7 mouse cellular contexts compared by ENCODE assay signal in genomic region chr7:19086042-19086441, GRCm38 (mm10). TPM values are rescaled to one million over a fixed set of nuclear protein-coding genes. Genes with fewer than 3 reads are reported as not detected.
DNase-seq lines count a peak whose midpoint lies in the region; ATAC-seq and TF ChIP-seq lines count a peak whose summit lies in the region.

No protein-coding gene starts in this region.

- WGBS in limb, embryonic 15.5 days = 11% methylated on average over 14 of the region's 14 CpGs
- 10% methylated on average over 14 of the region's 14 CpGs for WGBS in neural tube, embryonic 12.5 days

- H3K79me2 ChIP-seq in CH12.LX (replicated peaks; ENCODE audit: control insufficient read depth, extremely low read depth, insufficient read depth, poor library complexity, severe bottlenecking) = no peaks in the 10 kb centered on the region

- in situ Hi-C loops in CH12.LX (cut with MboI; ENCODE audit: low pct_ligation_motif_present, low pct_unique_long_range_greater_than_20kb, low sequenced_read_pairs) = no loop called here

- no peak overlapping the region for H3K27ac ChIP-seq in CH12.LX (ENCODE audit: insufficient read depth, low read depth)
- 0 out of 2 replicates have a peak overlapping the region, but pooled peaks have one; percentile 1 for H3K27ac ChIP-seq in limb, embryonic 15.5 days
- no peak overlapping the region for H3K27ac ChIP-seq in neural tube, embryonic 12.5 days

- peak overlapping the region; percentile 79 for H3K4me2 ChIP-seq in CH12.LX (ENCODE audit: insufficient read depth, low read depth, poor library complexity, severe bottlenecking)
- peak overlapping the region; percentile 36; the same call in 1 of the 2 replicates for H3K4me2 ChIP-seq in limb, embryonic 15.5 days
- peak overlapping the region; percentile 30; the same call in 1 of the 2 replicates for H3K4me2 ChIP-seq in neural tube, embryonic 12.5 days (replicated peaks)

- dilution Hi-C loops in CH12.LX (cut with MboI; ENCODE audit: extremely low pct_ligation_motif_present, extremely low pct_unique_long_range_greater_than_20kb, low sequenced_read_pairs) = no loop called here

- H3K9ac ChIP-seq in CH12.LX (ENCODE audit: insufficient read depth, low read depth) = no peak overlapping the region
- no peak overlapping the region for H3K9ac ChIP-seq in limb, embryonic 15.5 days
- H3K9ac ChIP-seq in neural tube, embryonic 12.5 days = no peak overlapping the region

- TF ChIP-seq POLR2A in CH12.LX (IDR thresholded peaks at IDR 0.05; ENCODE audit: low read depth, low read length) = no peak

- no peaks in the 10 kb centered on the region for H3K9me3 ChIP-seq in CH12.LX (replicated peaks; ENCODE audit: low read length)
- H3K9me3 ChIP-seq in limb, embryonic 15.5 days = no peaks in the 10 kb centered on the region
- H3K9me3 ChIP-seq in neural tube, embryonic 12.5 days = no peaks in the 10 kb centered on the region

- peak; percentile 60 for ATAC-seq in granulocyte monocyte progenitor cell, adult 5-6 weeks (replicated peaks; ENCODE audit: poor library complexity, severe bottlenecking)
- no peak for ATAC-seq in limb, embryonic 15.5 days (ENCODE audit: insufficient number of reproducible peaks, low FRiP score, low TSS enrichment, low read depth)
- no peak for ATAC-seq in neural tube, embryonic 12.5 days (ENCODE audit: low FRiP score, low read depth)

- no peak for TF ChIP-seq EP300 in CH12.LX (IDR thresholded peaks at IDR 0.05; ENCODE audit: low read length)

- no peak for TF ChIP-seq CTCF in CH12.LX (conservative IDR thresholded peaks at IDR 0.05 in 1 of 2, IDR thresholded peaks at IDR 0.05 in 1 of 2; ENCODE audit: low read depth in 2 of 2, low read length in 2 of 2)

- no peaks in the 10 kb centered on the region for H3K36me3 ChIP-seq in CH12.LX (replicated peaks in 1 of 2; ENCODE audit: control insufficient read depth in 1 of 2, insufficient read depth in 1 of 2, low read length in 1 of 2)
- H3K36me3 ChIP-seq in limb, embryonic 15.5 days = peaks cover 61% of the 10 kb centered on the region
- peaks cover 62% of the 10 kb centered on the region for H3K36me3 ChIP-seq in neural tube, embryonic 12.5 days

- no peak for TF ChIP-seq RAD21 in CH12.LX (IDR thresholded peaks at IDR 0.05; ENCODE audit: low read depth, low read length)

- DNase-seq in CH12.LX (ENCODE audit: extremely low read depth) (peak; percentile 82), R1 (ENCODE audit: low read depth, low spot score) (peak; percentile 72)
- DNase-seq in cerebellum, adult 9-10 months = no peak
- no peak for DNase-seq in T-cell, adult 2 months (ENCODE audit: low spot score)

- H3K4me1 ChIP-seq in CH12.LX (ENCODE audit: control insufficient read depth in 1 of 2, insufficient read depth in 2 of 2) = peaks cover 20 to 53% of the 10 kb centered on the region in 2 experiments
- peaks cover 55% of the 10 kb centered on the region for H3K4me1 ChIP-seq in limb, embryonic 15.5 days
- peaks cover 30% of the 10 kb centered on the region for H3K4me1 ChIP-seq in neural tube, embryonic 12.5 days

- peaks cover 85% of the 10 kb centered on the region for H3K27me3 ChIP-seq in CH12.LX (replicated peaks)
- H3K27me3 ChIP-seq in limb, embryonic 15.5 days = peaks cover 4% of the 10 kb centered on the region; the same call in 1 of the 2 replicates
- H3K27me3 ChIP-seq in neural tube, embryonic 12.5 days (replicated peaks) = peaks cover 6% of the 10 kb centered on the region

- H3K4me3 ChIP-seq in CH12.LX (replicated peaks in 1 of 3; ENCODE audit: low read depth in 2 of 3, low read length in 2 of 3, poor library complexity in 1 of 3) = no peak overlapping the region
- H3K4me3 ChIP-seq in limb, embryonic 15.5 days = peak overlapping the region; percentile 11; the same call in 1 of the 2 replicates
- no peak overlapping the region for H3K4me3 ChIP-seq in neural tube, embryonic 12.5 days

TF ChIP-seq in CH12.LX, 34 proteins besides CTCF, POLR2A, EP300 and RAD21:
- no peak for TF ChIP-seq ZKSCAN1 (IDR thresholded peaks at IDR 0.05; ENCODE audit: borderline replicate concordance, low read depth, low read length)
- TF ChIP-seq MYC (IDR thresholded peaks at IDR 0.05; ENCODE audit: low read depth, low read length) = no peak
- TF ChIP-seq NRF1 (IDR thresholded peaks at IDR 0.05; ENCODE audit: low read depth, low read length) = no peak
- no peak for TF ChIP-seq HCFC1 (IDR thresholded peaks at IDR 0.05; ENCODE audit: low read depth, low read length)
- peak; percentile 93 for TF ChIP-seq BHLHE40 (IDR thresholded peaks at IDR 0.05; ENCODE audit: low read depth, low read length)
- TF ChIP-seq ZMIZ1 (IDR thresholded peaks at IDR 0.05; ENCODE audit: low read depth, low read length) = no peak
- TF ChIP-seq ETS1 (conservative IDR thresholded peaks at IDR 0.05; ENCODE audit: low read depth, low read length) = no peak
- no peak for TF ChIP-seq CHD1 (IDR thresholded peaks at IDR 0.05; ENCODE audit: low read depth, low read length)
- peak; percentile 42; the same call in 1 of the 2 replicates for TF ChIP-seq IRF4 (IDR thresholded peaks at IDR 0.05; ENCODE audit: low read depth, low read length)
- TF ChIP-seq POLR2AphosphoS2 (IDR thresholded peaks at IDR 0.05; ENCODE audit: low read depth, low read length) = no peak
- no peak for TF ChIP-seq JUND (conservative IDR thresholded peaks at IDR 0.05; ENCODE audit: low read depth, low read length)

RNA-seq across cellular contexts. Expression of gene Dmpk, which starts 2.4 kb away (rescaled TPM):
- total RNA-seq in CH12.LX (2012; rRNA removed) (0.17 and 0.30 TPM in 2 replicates), CH12.LX (2014; rRNA removed) (0.36 TPM in 1 of 2 replicates, not detected in the other)
- 0.27 and 0.56 TPM in 2 replicates for polyA plus RNA-seq in CH12.LX (2012; ENCODE audit: insufficient read length, low read depth)
- total RNA-seq in granulocyte monocyte progenitor cell, adult 5-6 weeks (2014; fragmentation: Nextera tagmentation) = 0.32 TPM in 1 of 2 replicates, not detected in the other
- 1.0 TPM in 1 of 2 replicates, not detected in the other for total RNA-seq in granulocyte monocyte progenitor cell, adult 5-6 weeks (2017)
- polyA plus RNA-seq in limb, embryonic 15.5 days (2015; fragmentation: Nextera tagmentation; extraction: Ambion mirVana) = 32.5 and 64.0 TPM in 2 replicates
- 13.7 and 18.2 TPM in 2 replicates for polyA plus RNA-seq in neural tube, embryonic 12.5 days (2016; fragmentation: Nextera tagmentation; extraction: Ambion mirVana)

RNA-seq across cellular contexts. Expression of gene Six5, which starts 8.4 kb away (rescaled TPM):
- 1.3 and 1.8 TPM in 2 replicates for total RNA-seq in CH12.LX (2012; rRNA removed)
- 0.16 TPM in 2 replicates for total RNA-seq in CH12.LX (2014; rRNA removed)
- polyA plus RNA-seq in CH12.LX (2012; ENCODE audit: insufficient read length, low read depth) = 0.25 and 0.33 TPM in 2 replicates
- total RNA-seq in granulocyte monocyte progenitor cell, adult 5-6 weeks (2014; fragmentation: Nextera tagmentation) = 4.0 and 8.1 TPM in 2 replicates
- total RNA-seq in granulocyte monocyte progenitor cell, adult 5-6 weeks (2017) = 1.6 and 2.7 TPM in 2 replicates
- polyA plus RNA-seq in limb, embryonic 15.5 days (2015; fragmentation: Nextera tagmentation; extraction: Ambion mirVana) = 11.5 and 13.5 TPM in 2 replicates
- polyA plus RNA-seq in neural tube, embryonic 12.5 days (2016; fragmentation: Nextera tagmentation; extraction: Ambion mirVana) = 4.5 and 5.2 TPM in 2 replicates

RNA-seq across cellular contexts. Expression of gene Dmwd, which starts 10.0 kb away (rescaled TPM):
- total RNA-seq in CH12.LX (2012; rRNA removed) (not detected in 2 replicates), CH12.LX (2014; rRNA removed) (not detected in 2 replicates)
- not detected in 2 replicates for polyA plus RNA-seq in CH12.LX (2012; ENCODE audit: insufficient read length, low read depth)
- total RNA-seq in granulocyte monocyte progenitor cell, adult 5-6 weeks (2014; fragmentation: Nextera tagmentation) = 2.2 and 4.9 TPM in 2 replicates
- 0.99 and 3.4 TPM in 2 replicates for total RNA-seq in granulocyte monocyte progenitor cell, adult 5-6 weeks (2017)
- polyA plus RNA-seq in limb, embryonic 15.5 days (2015; fragmentation: Nextera tagmentation; extraction: Ambion mirVana) = 15.0 and 15.5 TPM in 2 replicates
- polyA plus RNA-seq in neural tube, embryonic 12.5 days (2016; fragmentation: Nextera tagmentation; extraction: Ambion mirVana) = 29.6 and 30.7 TPM in 2 replicates

RNA-seq across cellular contexts. Expression of gene Rsph6a, which starts 31.6 kb away (rescaled TPM):
- total RNA-seq in CH12.LX (2012; rRNA removed) (0.17 and 0.25 TPM in 2 replicates), CH12.LX (2014; rRNA removed) (not detected in 2 replicates)
- polyA plus RNA-seq in CH12.LX (2012; ENCODE audit: insufficient read length, low read depth) = not detected in 2 replicates
- total RNA-seq in granulocyte monocyte progenitor cell, adult 5-6 weeks (2014; fragmentation: Nextera tagmentation) = not detected in 2 replicates
- not detected in 2 replicates for total RNA-seq in granulocyte monocyte progenitor cell, adult 5-6 weeks (2017)
- not detected in 2 replicates for polyA plus RNA-seq in limb, embryonic 15.5 days (2015; fragmentation: Nextera tagmentation; extraction: Ambion mirVana)
- polyA plus RNA-seq in neural tube, embryonic 12.5 days (2016; fragmentation: Nextera tagmentation; extraction: Ambion mirVana) = not detected in 2 replicates

RNA-seq across cellular contexts. Expression of gene Gm4969, which starts 32.1 kb away (rescaled TPM):
- 0.08 TPM in 1 of 2 replicates, not detected in the other for total RNA-seq in CH12.LX (2012; rRNA removed)
- not detected in 2 replicates for total RNA-seq in CH12.LX (2014; rRNA removed)
- not detected in 2 replicates for polyA plus RNA-seq in CH12.LX (2012; ENCODE audit: insufficient read length, low read depth)
- 0.71 TPM in 1 of 2 replicates, not detected in the other for total RNA-seq in granulocyte monocyte progenitor cell, adult 5-6 weeks (2014; fragmentation: Nextera tagmentation)
- 0.05 TPM in 1 of 2 replicates, not detected in the other for total RNA-seq in granulocyte monocyte progenitor cell, adult 5-6 weeks (2017)
- 2.4 and 2.6 TPM in 2 replicates for polyA plus RNA-seq in limb, embryonic 15.5 days (2015; fragmentation: Nextera tagmentation; extraction: Ambion mirVana)
- polyA plus RNA-seq in neural tube, embryonic 12.5 days (2016; fragmentation: Nextera tagmentation; extraction: Ambion mirVana) = 1.0 and 1.1 TPM in 2 replicates

Comparison
In these comparisons a context has a peak if more than half of its experiments do, and no peak if none do; other contexts are left out.
1. DNase-seq: peak in CH12.LX (single experiment) and R1 (single experiment); none in cerebellum, adult 9-10 months (single experiment) and T-cell, adult 2 months (single experiment).
2. RNA of gene Dmwd, which starts 10.0 kb away (polyA plus RNA-seq): 29.6 to 30.7 TPM in neural tube, embryonic 12.5 days and 15.0 to 15.5 TPM in limb, embryonic 15.5 days; not detected in CH12.LX; every median in the first group is over 10 times any median in the second.
3. Peak in every context shown above with its lines, with median percentiles within 50 percentile points of each other: H3K4me2 ChIP-seq.